Mouse (Mus musculus) cerebellum, adult 11 months (tissue): ENCODE measurements around the gene She.
"Not testable (repeated sequence)": the region's sequence is repeated elsewhere in the genome, so short reads cannot be mapped to it uniquely, and the experiment has no call there.

ENCODE experiments used
- DNase-seq: peaks from one replicate; pipeline ENCODE4 v3.0.0; 2022

Gene She

GRCm38 (mm10) chr3:89830815-89831591, at the start of gene She:
Gene She, plus strand, starts transcription at chr3:89831370.
- DNase-seq = no peak

GRCm38 (mm10) chr3:89781640-89782039, 49.5 kb upstream of the She start:
- no peak for DNase-seq

- peak; percentile 62 for DNase-seq
Observed at GRCm38 (mm10) chr3:89784991-89785753, 46.0 kb upstream of the She start.

GRCm38 (mm10) chr3:89786275-89786674, 44.9 kb upstream of the She start:
- no peak for DNase-seq

- DNase-seq = no peak
Observed at GRCm38 (mm10) chr3:89788680-89789352, 42.4 kb upstream of the She start.

- DNase-seq = no peak
Observed at GRCm38 (mm10) chr3:89794616-89795015, 36.6 kb upstream of the She start.

- DNase-seq = no peak
Observed at GRCm38 (mm10) chr3:89795746-89796145, 35.4 kb upstream of the She start.

- no peak for DNase-seq
Observed at GRCm38 (mm10) chr3:89796358-89796757, 34.8 kb upstream of the She start.

GRCm38 (mm10) chr3:89798518-89798917, 32.7 kb upstream of the She start:
- DNase-seq = no peak

GRCm38 (mm10) chr3:89799476-89799875, 31.7 kb upstream of the She start:
- no peak for DNase-seq

- not testable (repeated sequence) for DNase-seq
Observed at GRCm38 (mm10) chr3:89800078-89800477, 31.1 kb upstream of the She start.

- DNase-seq = no peak
Observed at GRCm38 (mm10) chr3:89800774-89801506, 30.2 kb upstream of the She start.

GRCm38 (mm10) chr3:89801507-89801847, 29.7 kb upstream of the She start:
- DNase-seq = no peak

- no peak for DNase-seq
Observed at GRCm38 (mm10) chr3:89802876-89803275, 28.3 kb upstream of the She start.

- no peak for DNase-seq
Observed at GRCm38 (mm10) chr3:89805179-89805578, 26.0 kb upstream of the She start.

GRCm38 (mm10) chr3:89806751-89807150, 24.4 kb upstream of the She start:
- DNase-seq = no peak

GRCm38 (mm10) chr3:89807171-89807570, 24.0 kb upstream of the She start:
- no peak for DNase-seq

GRCm38 (mm10) chr3:89807881-89808280, 23.3 kb upstream of the She start:
- no peak for DNase-seq

GRCm38 (mm10) chr3:89808638-89809037, 22.5 kb upstream of the She start:
- no peak for DNase-seq

- no peak for DNase-seq
Observed at GRCm38 (mm10) chr3:89810841-89811240, 20.3 kb upstream of the She start.

- DNase-seq = no peak
Observed at GRCm38 (mm10) chr3:89812166-89812565, 19.0 kb upstream of the She start.

GRCm38 (mm10) chr3:89814051-89814450, 17.1 kb upstream of the She start:
- DNase-seq = no peak

GRCm38 (mm10) chr3:89817056-89817455, 14.1 kb upstream of the She start:
- DNase-seq = no peak
